Mouse (Mus musculus): Measurements from ENCODE around the gene Pitx2.

DNA sequence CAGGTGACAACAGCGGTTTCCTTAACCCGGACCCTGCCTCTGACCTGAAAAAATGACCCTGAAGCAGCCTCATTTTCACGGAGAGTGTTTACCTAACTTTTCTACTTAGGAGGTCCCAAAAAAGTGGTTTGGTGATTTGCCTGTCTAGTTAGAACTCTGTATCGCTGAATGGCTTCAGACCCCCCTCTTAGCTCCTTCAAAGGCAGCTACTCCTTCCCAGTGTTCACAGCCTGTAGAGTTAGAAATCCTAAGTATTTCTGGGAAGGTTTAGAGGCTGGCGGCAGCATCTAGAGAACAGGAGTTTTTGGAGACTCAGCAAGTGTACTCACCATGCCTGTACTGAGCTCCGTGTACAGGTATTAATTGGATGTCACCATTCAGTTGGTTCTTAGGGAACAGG, 27.0 kb downstream of the Pitx2 start:
- TF ChIP-seq CTCF (IDR thresholded peaks at IDR 0.05; ENCODE audit: low read depth, low read length) (no peak), GATA2 (IDR thresholded peaks at IDR 0.05; ENCODE audit: borderline replicate concordance, low read depth, low read length) (no peak)

Measured in G1E (cell line).